Mouse (Mus musculus) hindbrain, embryonic 11.5 days (tissue): Measurements from ENCODE around the gene Vti1a. TPM values are rescaled to one million over a fixed set of nuclear protein-coding genes. Genes with fewer than 3 reads are reported as not detected.

Experiments
- ATAC-seq: fragments of 200-750 bp; cut with Nextera tagmentation; 2 replicates; pipeline ENCODE4 v1.8.0; 2017; ENCODE audit warnings: mild to moderate bottlenecking, moderate TSS enrichment, moderate library complexity; ENCODE audit not compliant: low FRiP score
- DNase-seq: peaks from one replicate; pipeline ENCODE4 v3.0.0-alpha.2; 2015; ENCODE audit warnings: low spot score
- H3K27ac ChIP-seq: fragments of 300-500 bp; sonication (generic); 2 replicates; pipeline ENCODE4 v1.5.1; 2014; ENCODE audit warnings: mild to moderate bottlenecking, low read depth, low read length
- H3K27me3 ChIP-seq: fragments of 300-500 bp; sonication (generic); 2 replicates; pipeline ENCODE4 v1.6.1; 2014; ENCODE audit warnings: mild to moderate bottlenecking, low read length, moderate library complexity, mixed read lengths; ENCODE audit not compliant: control insufficient read depth, insufficient read depth
- H3K36me3 ChIP-seq: fragments of 300-500 bp; sonication (generic); 2 replicates; pipeline ENCODE4 v1.6.1; 2014; ENCODE audit warnings: mild to moderate bottlenecking, low read length, moderate library complexity, mixed read lengths; ENCODE audit not compliant: control insufficient read depth, insufficient read depth
- H3K4me1 ChIP-seq: fragments of 300-500 bp; sonication (generic); replicated peaks from 2 replicates; pipeline ENCODE4 v1.6.1; 2014; ENCODE audit warnings: low read length, mixed read lengths; ENCODE audit not compliant: control insufficient read depth, insufficient read depth
- H3K4me2 ChIP-seq: fragments of 300-500 bp; sonication (generic); replicated peaks from 2 replicates; pipeline ENCODE4 v1.6.1; 2014; ENCODE audit warnings: mild to moderate bottlenecking, low read depth, low read length
- H3K4me3 ChIP-seq: fragments of 300-500 bp; sonication (generic); 2 replicates; pipeline ENCODE4 v1.5.1; 2014; ENCODE audit warnings: low read depth, low read length
- H3K9ac ChIP-seq: fragments of 300-500 bp; sonication (generic); 2 replicates; pipeline ENCODE4 v1.6.1; 2014; ENCODE audit warnings: low read depth, low read length
- H3K9me3 ChIP-seq: fragments of 300-500 bp; sonication (generic); 2 replicates; pipeline ENCODE4 v1.6.1; 2016; ENCODE audit warnings: low read length; ENCODE audit not compliant: control insufficient read depth
- WGBS: fragments of 180-500 bp; shearing (Covaris S2); extraction: QIAGEN DNeasy Blood & Tissue Kit; methylation state at CpG from one replicate; pipeline ENCODE4 v1.1.7; 2014; 5-methylcytosine and 5-hydroxymethylcytosine counted together
- polyA plus RNA-seq: library from polyadenylated mRNA; unstranded; fragments of >200 nt; fragmentation: Nextera tagmentation; extraction: Ambion mirVana; gene quantifications from 2 replicates; pipeline ENCODE4 v1.2.1, GENCODE M21; 2014

Vti1a gene
- polyA plus RNA-seq, 1 experiment from 2014 or later, result 27.8 TPM

- Histone ChIP-seq H3K27ac (no peak overlapping the region), H3K4me1 (no peaks in the 10 kb centered on the region), H3K4me2 (no peak overlapping the region), H3K9ac (no peak overlapping the region), H3K27me3 (no peaks in the 10 kb centered on the region), H3K36me3 (no peaks in the 10 kb centered on the region), H3K4me3 (no peak overlapping the region), H3K9me3 (no peaks in the 10 kb centered on the region)
- DNase-seq (no peak), ATAC-seq (no peak)
- 88% methylated on average over 11 of the region's 11 CpGs for WGBS
These were observed 344.1 kb downstream of the Vti1a start for GRCm38 (mm10) chr19:55660165-55660564.

GRCm38 (mm10) chr19:55662521-55663223 is 346.6 kb downstream of the Vti1a start:
- Histone ChIP-seq H3K36me3 (no peaks in the 10 kb centered on the region), H3K27ac (no peak overlapping the region), H3K4me1 (no peaks in the 10 kb centered on the region), H3K4me2 (no peak overlapping the region), H3K9me3 (no peaks in the 10 kb centered on the region), H3K4me3 (no peak overlapping the region), H3K27me3 (no peaks in the 10 kb centered on the region), H3K9ac (no peak overlapping the region)
- ATAC-seq (no peak), DNase-seq (peak; percentile 25)
- 45% methylated on average over 5 of the region's 5 CpGs for WGBS

- ATAC-seq (no peak), DNase-seq (no peak)
- H3K4me2 ChIP-seq, result no peak overlapping the region
- 75% methylated on average over 9 of the region's 9 CpGs for WGBS
- H3K9ac ChIP-seq, result no peak overlapping the region
- H3K27ac ChIP-seq, result no peak overlapping the region
- H3K9me3 ChIP-seq, result no peaks in the 10 kb centered on the region
- no peaks in the 10 kb centered on the region for H3K4me1 ChIP-seq
- no peaks in the 10 kb centered on the region for H3K27me3 ChIP-seq
- no peak overlapping the region for H3K4me3 ChIP-seq
- H3K36me3 ChIP-seq, result no peaks in the 10 kb centered on the region
These were observed 351.7 kb downstream of the Vti1a start for GRCm38 (mm10) chr19:55667787-55668186.

- H3K27ac ChIP-seq, result no peak overlapping the region
- no peaks in the 10 kb centered on the region for H3K9me3 ChIP-seq
- H3K4me2 ChIP-seq, result no peak overlapping the region
- no peak overlapping the region for H3K9ac ChIP-seq
- 34% methylated on average over 9 of the region's 9 CpGs for WGBS
- ATAC-seq (no peak), DNase-seq (peak; percentile 11)
- no peaks in the 10 kb centered on the region for H3K36me3 ChIP-seq
- no peaks in the 10 kb centered on the region for H3K27me3 ChIP-seq
- H3K4me3 ChIP-seq, result no peak overlapping the region
- H3K4me1 ChIP-seq, result no peaks in the 10 kb centered on the region
These were observed 352.8 kb downstream of the Vti1a start for GRCm38 (mm10) chr19:55668896-55669295.

Other genes with a start within 250 kb of the Vti1a start
- 17.5 and 22.4 TPM in 2 replicates for gene Gpam, start 189.1 kb upstream of the Vti1a start, polyA plus RNA-seq
- gene Tectb, start 135.6 kb upstream of the Vti1a start, polyA plus RNA-seq, result 0.13 TPM in 1 of 2 replicates, not detected in the other
- gene Gucy2g, start 75.1 kb upstream of the Vti1a start, polyA plus RNA-seq, result not detected in 2 replicates
- 19.9 and 25.3 TPM in 2 replicates for gene Acsl5, start 64.4 kb upstream of the Vti1a start, polyA plus RNA-seq
- 106 and 109 TPM in 2 replicates for gene Zdhhc6, start 263 bp upstream of the Vti1a start, polyA plus RNA-seq